Comparison of ENCODE assay signal across 25 mouse cellular contexts in genomic region chr9:5417871-5418270, GRCm38 (mm10).
"Had no signal": no experiment of that assay in that cellular context is flagged by ENCODE, and none has a peak within 500 bp of the region (broad histone marks: within the 10 kb centered on the region; RNA-seq: fewer than 3 reads in every experiment).

No protein-coding gene starts in this region.

- H3K9me3 ChIP-seq: heart, embryonic 13.5 days; heart, embryonic 15.5 days; kidney, embryonic 15.5 days; limb, embryonic 10.5 days; limb, embryonic 12.5 days; liver, embryonic 13.5 days had no signal

- H3K4me1 ChIP-seq: heart, embryonic 13.5 days; heart, embryonic 15.5 days; kidney, embryonic 15.5 days; limb, embryonic 10.5 days; limb, embryonic 12.5 days; liver, embryonic 13.5 days had no signal

- H3K4me3 ChIP-seq: heart, adult 2 months; heart, embryonic 13.5 days; heart, embryonic 15.5 days; kidney, embryonic 15.5 days; left cerebral cortex, adult 2 months; limb, embryonic 10.5 days; limb, embryonic 12.5 days; liver, embryonic 13.5 days had no signal

- H3K27ac ChIP-seq: heart, adult 2 months; heart, embryonic 13.5 days; heart, embryonic 15.5 days; hindbrain, embryonic 14.5 days; kidney, embryonic 15.5 days; kidney, postnatal 0 days; left cerebral cortex, adult 2 months; limb, embryonic 10.5 days; limb, embryonic 12.5 days; liver, embryonic 13.5 days had no signal

- H3K9ac ChIP-seq: heart, embryonic 13.5 days; heart, embryonic 15.5 days; hindbrain, embryonic 14.5 days; kidney, embryonic 15.5 days; limb, embryonic 12.5 days; liver, embryonic 13.5 days had no signal

- ATAC-seq: hindbrain, embryonic 16.5 days; intestine, embryonic 16.5 days had no signal

- DNase-seq: gastrocnemius, postnatal 14 days; gastrocnemius, postnatal 36 days; heart, adult 11 months; heart, adult 2 months; heart, postnatal 14 days; heart, postnatal 36 days; kidney, adult 11 months; kidney, adult 2 months; kidney, adult 9 months; kidney, postnatal 14 days; kidney, postnatal 36 days; liver; liver, embryonic 13.5 days had no signal

- H3K4me2 ChIP-seq: heart, embryonic 11.5 days; heart, embryonic 13.5 days; heart, embryonic 15.5 days; hindbrain, embryonic 14.5 days; kidney, embryonic 15.5 days; limb, embryonic 12.5 days; liver, embryonic 11.5 days; liver, embryonic 13.5 days had no signal

- H3K36me3 ChIP-seq: heart, embryonic 13.5 days; heart, embryonic 15.5 days; kidney, embryonic 15.5 days; limb, embryonic 10.5 days; limb, embryonic 12.5 days; liver, embryonic 13.5 days had no signal

- H3K27me3 ChIP-seq: heart, embryonic 13.5 days; heart, embryonic 15.5 days; kidney, embryonic 15.5 days; limb, embryonic 12.5 days; liver, embryonic 13.5 days had no signal
